Mouse (Mus musculus) T-helper 1 cell (primary cell): ENCODE measurements around the gene Tubgcp6.

Experiments
- in situ Hi-C: fragments of 300-600 bp; cut with MboI, MseI; formaldehyde crosslinking; loops from one replicate; pipeline ENCODE4 v1.15.1; 2025; ENCODE audit warnings: high pct_unique_total_duplicates

The Tubgcp6 gene

DNA sequence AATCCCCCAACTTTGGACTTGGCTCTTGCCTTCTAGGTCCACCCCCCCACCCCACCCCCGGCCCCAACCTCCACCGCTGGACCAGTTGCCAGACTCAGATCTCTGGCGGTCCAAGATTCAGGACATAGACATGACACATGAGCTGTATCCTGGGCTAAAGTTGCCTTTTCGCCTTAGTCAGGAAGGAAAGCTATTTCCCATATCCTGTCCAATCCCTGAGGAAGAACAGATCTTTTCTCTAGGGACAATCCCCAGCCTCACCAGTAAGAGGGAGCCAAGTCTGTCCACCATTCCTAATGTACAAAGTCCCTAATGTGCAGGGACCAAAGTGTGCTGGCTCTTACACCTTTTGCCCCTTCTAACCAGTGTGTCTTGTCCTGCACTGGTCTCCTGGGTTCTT, 19.0 kb upstream of the Tubgcp6 start:
- in situ Hi-C loops: no loop called here

- in situ Hi-C loops: no loop called here
Observed at GRCm38 (mm10) chr15:89141443-89141842, 18.5 kb upstream of the Tubgcp6 start.

DNA sequence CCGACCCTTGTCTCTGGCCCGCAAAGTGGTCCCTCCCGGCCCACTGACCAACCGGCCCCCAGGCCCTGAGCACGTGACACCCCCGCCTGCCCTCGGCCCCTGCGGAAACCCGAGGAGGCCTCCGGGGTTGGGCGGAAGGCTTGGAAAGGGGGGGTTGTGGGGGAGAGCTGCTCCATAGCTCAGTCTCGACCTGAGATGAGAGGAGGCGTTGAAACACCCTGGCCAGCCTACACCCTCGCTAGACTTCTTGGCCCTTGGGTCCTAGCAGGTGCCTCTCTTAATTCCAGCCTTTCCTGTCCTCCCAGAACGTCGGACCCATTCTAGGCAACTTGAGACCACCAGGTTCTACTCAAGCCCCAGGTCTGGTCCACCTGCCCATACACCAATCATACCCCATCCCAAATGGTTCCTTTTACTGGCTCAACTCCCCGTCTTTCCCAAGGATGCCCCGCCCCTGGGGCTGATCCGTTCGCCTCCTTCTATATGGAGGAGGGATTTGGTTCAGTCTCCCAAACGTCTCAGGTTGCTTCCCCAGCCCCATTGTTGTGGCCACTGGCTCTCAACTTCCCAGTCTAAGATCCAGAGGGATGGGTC, 17.8 kb upstream of the Tubgcp6 start, which contains the start of gene Mapk12:
Gene Mapk12, minus strand, starts transcription at position 45 of the 594 bp plus-strand sequence.
- in situ Hi-C loops: no loop called here

GRCm38 (mm10) chr15:89140048-89140658, 17.2 kb upstream of the Tubgcp6 start:
- in situ Hi-C loops: no loop called here

GRCm38 (mm10) chr15:89138531-89138930, 15.6 kb upstream of the Tubgcp6 start:
- in situ Hi-C loops: loop anchor here (10.0 kb wide), 1 partner anchor 664 kb away; no protein-coding TSS in a partner anchor

DNA sequence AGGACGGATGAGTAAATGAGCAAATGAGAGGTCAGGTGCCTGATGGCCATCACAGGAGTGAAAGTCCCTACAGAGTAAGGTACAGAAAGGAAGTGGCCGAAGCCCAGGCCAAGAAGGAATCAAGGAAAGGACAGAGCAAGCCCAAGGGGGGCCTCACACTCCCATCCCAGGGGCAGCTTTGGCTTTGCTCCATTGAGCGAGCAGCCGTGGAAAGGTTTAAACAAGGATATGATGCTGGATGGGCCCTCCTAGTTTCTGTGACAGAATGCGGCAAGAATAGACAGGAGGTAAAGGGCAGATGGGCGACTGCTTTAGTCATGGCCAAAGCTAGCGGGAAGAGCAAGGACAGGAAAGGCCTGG, 15.1 kb upstream of the Tubgcp6 start:
- in situ Hi-C loops: loop anchor here (10.0 kb wide), 1 partner anchor 663 kb away; no protein-coding TSS in a partner anchor

GRCm38 (mm10) chr15:89137378-89138045, 14.6 kb upstream of the Tubgcp6 start:
- in situ Hi-C loops: loop anchor here (10.0 kb wide), 1 partner anchor 663 kb away; no protein-coding TSS in a partner anchor

GRCm38 (mm10) chr15:89136461-89137155, 13.7 kb upstream of the Tubgcp6 start:
- in situ Hi-C loops: loop anchor here (10.0 kb wide), 1 partner anchor 662 kb away; no protein-coding TSS in a partner anchor

GRCm38 (mm10) chr15:89131316-89131715, 8.4 kb upstream of the Tubgcp6 start:
- in situ Hi-C loops: loop anchor here (10.0 kb wide), 1 partner anchor 657 kb away; no protein-coding TSS in a partner anchor

- in situ Hi-C loops: loop anchor here (10.0 kb wide), 1 partner anchor 655 kb away; no protein-coding TSS in a partner anchor
Observed at GRCm38 (mm10) chr15:89130245-89130644, 7.3 kb upstream of the Tubgcp6 start.

GRCm38 (mm10) chr15:89128382-89129350, 5.8 kb upstream of the Tubgcp6 start, which contains the start of gene Hdac10:
TSS of gene Hdac10 (minus strand) at chr15:89128700.
- in situ Hi-C loops: no loop called here

- in situ Hi-C loops: no loop called here
Observed at GRCm38 (mm10) chr15:89127364-89127940, 4.5 kb upstream of the Tubgcp6 start.

- in situ Hi-C loops: no loop called here
Observed at GRCm38 (mm10) chr15:89126622-89127021, 3.7 kb upstream of the Tubgcp6 start.

DNA sequence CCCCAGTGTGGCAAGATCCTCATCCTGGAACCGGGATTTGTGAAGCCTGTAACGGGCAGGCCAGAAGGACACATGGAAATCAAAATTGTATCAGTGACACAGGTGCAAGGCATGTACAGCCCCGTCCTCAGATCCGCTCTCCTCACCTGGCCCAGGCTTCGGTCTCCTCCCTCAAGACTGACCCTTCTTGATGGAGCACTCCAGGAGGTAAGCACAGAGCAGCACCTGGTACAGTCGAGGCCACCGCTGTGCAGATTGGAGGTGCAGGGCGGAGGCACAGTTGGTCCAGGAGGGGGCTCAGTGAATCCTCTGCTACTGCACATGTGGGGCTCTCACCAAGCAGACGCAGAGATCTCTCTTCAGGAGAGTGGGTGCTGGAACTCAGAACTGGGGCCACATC, 2.4 kb upstream of the Tubgcp6 start:
- in situ Hi-C loops: no loop called here

DNA sequence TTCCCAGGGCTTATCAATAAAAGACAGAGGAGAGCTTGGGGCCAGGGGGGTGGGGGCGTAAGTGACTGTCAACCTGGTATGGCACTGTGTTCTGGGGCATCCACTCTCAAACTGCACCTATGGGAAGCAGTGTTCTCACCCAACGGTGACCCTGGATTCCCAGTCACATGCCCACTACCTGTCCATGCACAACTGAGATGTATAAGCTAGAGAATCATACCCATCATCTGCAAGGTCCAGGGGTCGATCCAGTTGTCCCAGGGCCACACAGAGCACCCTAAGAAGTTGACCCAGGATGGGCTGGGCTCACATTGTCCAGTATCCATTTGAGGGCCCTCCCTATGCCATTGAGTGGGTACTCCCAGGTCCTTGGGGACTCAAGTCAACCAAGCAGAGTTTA, 1.4 kb upstream of the Tubgcp6 start:
- in situ Hi-C loops: no loop called here

- in situ Hi-C loops: no loop called here
Observed at GRCm38 (mm10) chr15:89123595-89123994, 683 bp upstream of the Tubgcp6 start.

DNA sequence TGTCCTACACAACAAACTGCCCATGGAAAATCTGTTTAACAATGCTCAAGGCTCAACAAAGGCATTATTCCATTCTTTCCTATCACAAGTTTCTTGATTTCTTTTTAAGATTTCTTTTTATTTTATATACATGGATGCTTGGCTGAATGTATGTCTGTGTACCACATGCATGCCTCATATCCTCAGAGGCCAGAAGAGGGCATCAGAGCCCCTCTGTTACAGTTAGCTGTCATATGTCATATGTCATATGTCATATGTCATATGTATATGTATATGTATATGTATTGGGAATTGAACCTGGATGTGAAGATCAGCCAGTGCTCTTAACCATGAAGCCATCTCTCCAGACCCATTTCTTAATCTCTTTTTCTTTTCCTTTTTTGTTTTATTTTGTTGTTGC, 4.9 kb downstream of the Tubgcp6 start:
- in situ Hi-C loops: no loop called here

- in situ Hi-C loops: no loop called here
Observed at GRCm38 (mm10) chr15:89110147-89110546, 12.8 kb downstream of the Tubgcp6 start.

- in situ Hi-C loops: no loop called here
Observed at GRCm38 (mm10) chr15:89106976-89107375, 15.9 kb downstream of the Tubgcp6 start.

- in situ Hi-C loops: no loop called here
Observed at GRCm38 (mm10) chr15:89106073-89106472, 16.8 kb downstream of the Tubgcp6 start.
